Mouse (Mus musculus) forebrain, postnatal 0 days (tissue): ENCODE data around the gene Pla2g4b. TPM values are rescaled to one million over a fixed set of nuclear protein-coding genes. Genes with fewer than 3 reads are reported as not detected.

Experiments
- ATAC-seq: fragments of 200-750 bp; cut with Nextera tagmentation; 2 replicates; pipeline ENCODE4 v1.8.0; 2017; ENCODE audit warnings: mild to moderate bottlenecking, moderate library complexity
- DNase-seq: peaks from one replicate; pipeline ENCODE4 v3.0.0-alpha.2; 2015
- H3K27ac ChIP-seq: fragments of 300-500 bp; sonication (generic); 2 replicates; pipeline ENCODE4 v1.5.1; 2014; ENCODE audit warnings: low read depth, mild to moderate bottlenecking, antibody characterized with exemption, low read length, moderate library complexity, mixed read lengths
- H3K27me3 ChIP-seq: fragments of 300-500 bp; sonication (generic); 2 replicates; pipeline ENCODE4 v1.6.1; 2014; ENCODE audit warnings: mild to moderate bottlenecking, low read length, mixed read lengths; ENCODE audit not compliant: insufficient read depth
- H3K36me3 ChIP-seq: fragments of 300-500 bp; sonication (generic); 2 replicates; pipeline ENCODE4 v1.6.1; 2014; ENCODE audit warnings: mild to moderate bottlenecking, moderate library complexity; ENCODE audit not compliant: insufficient read depth
- H3K4me1 ChIP-seq: fragments of 300-500 bp; sonication (generic); 2 replicates; pipeline ENCODE4 v1.6.1; 2014; ENCODE audit warnings: antibody characterized with exemption; ENCODE audit not compliant: insufficient read depth
- H3K4me2 ChIP-seq: fragments of 300-500 bp; sonication (generic); 2 replicates; pipeline ENCODE4 v1.6.1; 2014; ENCODE audit warnings: low read depth, mild to moderate bottlenecking, moderate library complexity
- H3K4me3 ChIP-seq: fragments of 300-500 bp; sonication (generic); 2 replicates; pipeline ENCODE4 v1.5.1; 2014; ENCODE audit warnings: low read depth, low read length, mixed read lengths
- H3K9ac ChIP-seq: fragments of 300-500 bp; sonication (generic); 2 replicates; pipeline ENCODE4 v1.6.1; 2014; ENCODE audit warnings: mild to moderate bottlenecking
- H3K9me3 ChIP-seq: fragments of 300-500 bp; sonication (generic); 2 replicates; pipeline ENCODE4 v1.6.1; 2016; ENCODE audit warnings: low read length
- CTCF ChIP-seq: sonication (generic); IDR thresholded peaks from 2 replicates; pipeline ENCODE4 v1.5.1; 2016; ENCODE audit warnings: antibody characterized with exemption, control low read depth, low read depth
- WGBS: fragments of 180-500 bp; shearing (Covaris S2); extraction: QIAGEN DNeasy Blood & Tissue Kit; methylation state at CpG from one replicate; pipeline ENCODE4 v1.1.7; 2014; 5-methylcytosine and 5-hydroxymethylcytosine counted together
- microRNA-seq, 2 experiments: library from miRNA; unstranded; fragments of <30 nt; microRNA quantifications; one replicate each; pipeline ENCODE4; 2016
- polyA plus RNA-seq: library from polyadenylated mRNA; unstranded; fragments of >200 nt; fragmentation: Nextera tagmentation; extraction: Ambion mirVana; gene quantifications from 2 replicates; pipeline ENCODE4 v1.2.1, GENCODE M21; 2015
- total RNA-seq: library from RNA; depleted of rRNA; stranded (reverse); fragments of >200 nt; gene quantifications from 2 replicates; pipeline ENCODE4 v1.2.3, GENCODE M21; 2014; rRNA removed

The Pla2g4b gene
- total and polyA plus RNA-seq, 2 experiments from 2014 or later = 0.13 to 11.1 TPM

GRCm38 (mm10) chr2:120076076-120076705 is 43.0 kb downstream of the Pla2g4b start:
- Histone ChIP-seq H3K27me3 (peaks cover 10% of the 10 kb centered on the region), H3K4me3 (peak overlapping the region; percentile 25), H3K4me1 (no peaks in the 10 kb centered on the region), H3K4me2 (peak overlapping the region; percentile 48), H3K9me3 (no peaks in the 10 kb centered on the region), H3K9ac (peak overlapping the region; percentile 29; the same call in 1 of the 2 replicates), H3K36me3 (no peaks in the 10 kb centered on the region), H3K27ac (no peak overlapping the region)
- TF ChIP-seq CTCF = peak; percentile 61
- peak; percentile 47 for DNase-seq
- WGBS = 2% methylated on average over 36 of the region's 36 CpGs
- peak; percentile 88 for ATAC-seq

- H3K27me3 ChIP-seq = no peaks in the 10 kb centered on the region
- H3K36me3 ChIP-seq = no peaks in the 10 kb centered on the region
- no peaks in the 10 kb centered on the region for H3K4me1 ChIP-seq
- no peak for TF ChIP-seq CTCF
- WGBS = 73% methylated on average over 2 of the region's 2 CpGs
- H3K4me2 ChIP-seq = no peak overlapping the region
- DNase-seq (no peak), ATAC-seq (no peak)
- H3K9ac ChIP-seq = no peak overlapping the region
- H3K4me3 ChIP-seq = no peak overlapping the region
- H3K9me3 ChIP-seq = no peaks in the 10 kb centered on the region
- H3K27ac ChIP-seq = no peak overlapping the region
These were observed 49.2 kb downstream of the Pla2g4b start for GRCm38 (mm10) chr2:120082416-120082815.

GRCm38 (mm10) chr2:120084593-120085361 is 51.6 kb downstream of the Pla2g4b start:
- H3K27me3 ChIP-seq = no peaks in the 10 kb centered on the region
- TF ChIP-seq CTCF = peak; percentile 53; the same call in 1 of the 2 replicates
- H3K4me3 ChIP-seq = no peak overlapping the region
- H3K36me3 ChIP-seq = no peaks in the 10 kb centered on the region
- no peaks in the 10 kb centered on the region for H3K4me1 ChIP-seq
- DNase-seq (no peak), ATAC-seq (no peak)
- WGBS = 77% methylated on average over 14 of the region's 14 CpGs
- no peak overlapping the region for H3K27ac ChIP-seq
- H3K9me3 ChIP-seq = no peaks in the 10 kb centered on the region
- H3K9ac ChIP-seq = no peak overlapping the region
- H3K4me2 ChIP-seq = no peak overlapping the region

- ATAC-seq (no peak), DNase-seq (no peak)
- H3K36me3 ChIP-seq = no peaks in the 10 kb centered on the region
- no peaks in the 10 kb centered on the region for H3K9me3 ChIP-seq
- no peak overlapping the region for H3K4me3 ChIP-seq
- no peak overlapping the region for H3K27ac ChIP-seq
- no peaks in the 10 kb centered on the region for H3K4me1 ChIP-seq
- no peaks in the 10 kb centered on the region for H3K27me3 ChIP-seq
- TF ChIP-seq CTCF = no peak
- WGBS = 88% methylated on average over 3 of the region's 3 CpGs
- H3K4me2 ChIP-seq = no peak overlapping the region
- no peak overlapping the region for H3K9ac ChIP-seq
These were observed 52.8 kb downstream of the Pla2g4b start for GRCm38 (mm10) chr2:120086038-120086437.

GRCm38 (mm10) chr2:120087391-120087790 is 54.2 kb downstream of the Pla2g4b start:
- H3K9me3 ChIP-seq = no peaks in the 10 kb centered on the region
- no peak for TF ChIP-seq CTCF
- no peak for ATAC-seq
- no peak overlapping the region for H3K27ac ChIP-seq
- DNase-seq = no peak
- H3K4me1 ChIP-seq = no peaks in the 10 kb centered on the region
- H3K9ac ChIP-seq = no peak overlapping the region
- H3K27me3 ChIP-seq = no peaks in the 10 kb centered on the region
- WGBS = 77% methylated on average over 3 of the region's 3 CpGs
- no peak overlapping the region for H3K4me3 ChIP-seq
- H3K36me3 ChIP-seq = no peaks in the 10 kb centered on the region
- H3K4me2 ChIP-seq = no peak overlapping the region

GRCm38 (mm10) chr2:120087897-120088296 is 54.7 kb downstream of the Pla2g4b start:
- ATAC-seq (no peak), DNase-seq (no peak)
- no peak overlapping the region for H3K27ac ChIP-seq
- H3K27me3 ChIP-seq = no peaks in the 10 kb centered on the region
- H3K9ac ChIP-seq = no peak overlapping the region
- H3K4me1 ChIP-seq = no peaks in the 10 kb centered on the region
- H3K4me2 ChIP-seq = no peak overlapping the region
- H3K9me3 ChIP-seq = no peaks in the 10 kb centered on the region
- 88% methylated on average over 2 of the region's 2 CpGs for WGBS
- TF ChIP-seq CTCF = no peak
- no peaks in the 10 kb centered on the region for H3K36me3 ChIP-seq
- H3K4me3 ChIP-seq = no peak overlapping the region

- DNase-seq (no peak), ATAC-seq (no peak)
- H3K9ac ChIP-seq = no peak overlapping the region
- H3K4me1 ChIP-seq = no peaks in the 10 kb centered on the region
- no peak overlapping the region for H3K27ac ChIP-seq
- no peaks in the 10 kb centered on the region for H3K9me3 ChIP-seq
- no peak overlapping the region for H3K4me3 ChIP-seq
- TF ChIP-seq CTCF = no peak
- H3K36me3 ChIP-seq = no peaks in the 10 kb centered on the region
- H3K4me2 ChIP-seq = no peak overlapping the region
- H3K27me3 ChIP-seq = no peaks in the 10 kb centered on the region
- WGBS = 95% methylated on average over 17 of the region's 17 CpGs
These were observed 57.8 kb downstream of the Pla2g4b start for GRCm38 (mm10) chr2:120090979-120091378.

Small RNA genes within 50 kb of the gene (microRNA-seq; reads per million reads assigned to microRNA genes)
- gene Mir7665 = 0 reads per million in 2 experiments

Other genes with a start within 250 kb of the Pla2g4b start
- 18.9 and 20.4 TPM in 2 replicates for gene Rpap1, start 245.9 kb upstream of the Pla2g4b start, total RNA-seq
- gene Rpap1, start 245.9 kb upstream of the Pla2g4b start, polyA plus RNA-seq = 8.0 and 9.9 TPM in 2 replicates
- gene Tyro3, start 235.7 kb upstream of the Pla2g4b start, total RNA-seq = 46.6 and 47.5 TPM in 2 replicates
- gene Tyro3, start 235.7 kb upstream of the Pla2g4b start, polyA plus RNA-seq = 17.3 and 18.5 TPM in 2 replicates
- 42.2 and 69.7 TPM in 2 replicates for gene Mga, start 136.2 kb upstream of the Pla2g4b start, total RNA-seq
- 6.9 and 11.4 TPM in 2 replicates for gene Mga, start 136.2 kb upstream of the Pla2g4b start, polyA plus RNA-seq
- 38.6 and 42.5 TPM in 2 replicates for gene Mapkbp1, start 60.7 kb upstream of the Pla2g4b start, total RNA-seq
- gene Mapkbp1, start 60.7 kb upstream of the Pla2g4b start, polyA plus RNA-seq = 6.5 and 7.4 TPM in 2 replicates
- gene Jmjd7, start 5.9 kb upstream of the Pla2g4b start, total RNA-seq = 12.7 and 14.6 TPM in 2 replicates
- gene Jmjd7, start 5.9 kb upstream of the Pla2g4b start, polyA plus RNA-seq = 16.4 and 16.9 TPM in 2 replicates
- gene Gm28042, start 5.9 kb upstream of the Pla2g4b start, total RNA-seq = 4.3 and 7.5 TPM in 2 replicates
- 0.72 and 1.2 TPM in 2 replicates for gene Gm28042, start 5.9 kb upstream of the Pla2g4b start, polyA plus RNA-seq
- 3.7 and 7.1 TPM in 2 replicates for gene Ehd4, start 121.2 kb downstream of the Pla2g4b start, total RNA-seq
- gene Ehd4, start 121.2 kb downstream of the Pla2g4b start, polyA plus RNA-seq = 11.2 and 16.1 TPM in 2 replicates
- 10.4 and 13.1 TPM in 2 replicates for gene Pla2g4e, start 211.9 kb downstream of the Pla2g4b start, total RNA-seq
- gene Pla2g4e, start 211.9 kb downstream of the Pla2g4b start, polyA plus RNA-seq = 6.6 and 8.6 TPM in 2 replicates